Mouse (Mus musculus) liver, adult 2 months (tissue): ENCODE data around the gene Ift122.

ENCODE experiments used
- CTCF ChIP-seq: fragments of 200-500 bp; IDR thresholded peaks from 2 replicates; pipeline ENCODE4 v1.5.1; 2011; ENCODE audit warnings: low read depth, low read length, control low read depth
- POLR2A ChIP-seq: fragments of 200-500 bp; IDR thresholded peaks from 2 replicates; pipeline ENCODE4 v1.6.1; 2011; ENCODE audit warnings: low read length, control low read depth; ENCODE audit not compliant: insufficient read depth; ENCODE audit errors: extremely low read depth

- TF ChIP-seq CTCF = no peak
- no peak for TF ChIP-seq POLR2A
Observed at GRCm38 (mm10) chr6:115808196-115808487, 45.1 kb upstream of the Ift122 start.
